Mouse (Mus musculus) megakaryocyte, embryonic 14.5 days (primary cell): ENCODE measurements around the gene 1700061G19Rik.

Source experiments
- FLI1 ChIP-seq: IDR thresholded peaks from 2 replicates; pipeline ENCODE4 v1.6.1; 2012; ENCODE audit warnings: low read length, inconsistent platforms, mixed read lengths
- GATA1 ChIP-seq: IDR thresholded peaks from 3 replicates; pipeline ENCODE4 v1.6.1; 2012; ENCODE audit warnings: mixed read lengths, low read length, inconsistent platforms, borderline replicate concordance

DNA sequence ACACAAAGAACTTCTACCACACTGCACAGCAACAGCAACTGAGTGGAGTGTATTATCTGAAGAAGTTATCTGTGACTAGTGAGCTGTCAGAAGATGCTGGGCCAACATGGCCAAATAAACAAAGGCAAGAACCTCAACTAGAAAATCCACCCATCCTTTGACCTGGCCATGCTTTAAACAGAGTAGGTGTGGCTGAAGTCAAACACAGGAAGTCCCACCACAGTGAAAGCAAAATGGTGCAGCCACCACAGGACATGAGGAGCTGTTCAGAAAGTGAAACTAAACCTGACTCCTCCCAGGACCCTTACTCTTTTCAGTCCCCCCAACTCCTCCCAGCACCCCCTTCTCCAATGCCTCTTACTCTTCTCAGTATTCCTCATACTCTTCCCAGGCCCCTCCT, 38.2 kb downstream of the 1700061G19Rik start:
- TF ChIP-seq GATA1: no peak
- TF ChIP-seq FLI1: no peak
